Mouse (Mus musculus): ENCODE measurements around the gene Crb3.
A peak's percentile ranks its signal among the peaks of the same experiment; 100 is the strongest.

The Crb3 gene

DNA sequence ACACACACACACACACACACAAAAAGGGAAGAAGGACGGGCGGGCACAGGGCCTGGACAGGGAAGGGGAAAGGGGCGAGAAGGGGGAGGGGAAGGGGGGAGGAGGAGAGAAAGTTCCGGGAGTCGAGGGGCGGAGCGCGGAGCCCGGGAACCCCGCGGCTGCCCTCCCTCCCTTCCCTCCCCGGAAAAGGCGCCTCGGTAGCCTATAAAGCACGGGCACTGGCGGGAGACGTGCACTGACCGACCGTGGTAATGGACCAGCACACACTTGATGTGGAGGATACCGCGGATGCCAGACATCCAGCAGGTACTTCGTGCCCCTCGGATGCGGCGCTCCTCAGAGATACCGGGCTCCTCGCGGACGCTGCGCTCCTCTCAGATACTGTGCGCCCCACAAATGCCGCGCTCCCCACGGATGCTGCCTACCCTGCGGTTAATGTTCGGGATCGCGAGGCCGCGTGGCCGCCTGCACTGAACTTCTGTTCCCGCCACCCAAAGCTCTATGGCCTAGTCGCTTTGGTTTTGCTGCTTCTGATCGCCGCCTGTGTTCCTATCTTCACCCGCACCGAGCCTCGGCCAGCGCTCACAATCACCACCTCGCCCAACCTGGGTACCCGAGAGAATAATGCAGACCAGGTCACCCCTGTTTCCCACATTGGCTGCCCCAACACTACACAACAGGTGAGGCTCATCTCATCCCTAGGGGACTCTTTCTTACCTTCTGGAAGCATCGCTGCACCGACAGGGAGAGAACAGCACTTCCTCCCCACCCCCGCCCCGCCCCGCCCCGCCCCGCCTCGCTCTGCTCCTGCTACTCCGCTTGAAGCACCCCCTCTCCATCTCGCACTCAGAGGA lies 46.5 kb downstream of the Crb3 start, which contains the start of gene Tnfsf9:
Tnfsf9 (plus strand) TSS at position 145 of the 854 bp plus-strand sequence.
- DNase-seq (ENCODE audit: low spot score in 2 of 2), result no peak

- DNase-seq (ENCODE audit: low spot score in 2 of 2), result no peak
Observed at GRCm38 (mm10) chr17:57106035-57106368, 47.1 kb downstream of the Crb3 start.

GRCm38 (mm10) chr17:57107064-57107463 lies 48.2 kb downstream of the Crb3 start:
- no peak for DNase-seq (ENCODE audit: low spot score in 2 of 2)

- no peak for DNase-seq (ENCODE audit: low spot score in 2 of 2)
Observed at GRCm38 (mm10) chr17:57108040-57108665, 49.2 kb downstream of the Crb3 start.

DNA sequence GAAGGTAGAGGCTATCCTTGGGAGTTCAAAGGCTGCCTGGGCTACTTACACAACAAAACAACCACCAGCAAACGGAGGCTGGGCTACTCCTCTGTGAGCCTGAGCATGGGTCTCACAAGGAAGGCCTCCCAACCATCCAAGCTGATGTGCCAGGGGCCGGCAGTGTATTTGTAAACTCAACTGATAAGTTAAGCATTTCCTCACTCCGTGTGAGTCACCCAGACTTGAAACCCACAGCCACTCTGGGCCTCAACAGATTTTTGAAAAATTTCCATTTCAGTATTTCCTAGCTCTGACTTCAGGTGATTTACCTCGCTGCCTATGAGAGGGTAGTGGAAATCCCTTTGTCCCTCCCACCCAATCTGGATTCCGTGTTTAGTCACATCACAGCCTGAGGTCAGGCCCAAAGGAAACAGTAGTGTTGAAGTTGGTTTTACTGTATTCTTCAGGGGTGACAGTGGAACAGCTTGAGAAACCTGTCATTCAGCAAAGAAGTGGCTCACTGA lies 49.8 kb downstream of the Crb3 start:
- no peak for DNase-seq (ENCODE audit: low spot score in 2 of 2)

DNA sequence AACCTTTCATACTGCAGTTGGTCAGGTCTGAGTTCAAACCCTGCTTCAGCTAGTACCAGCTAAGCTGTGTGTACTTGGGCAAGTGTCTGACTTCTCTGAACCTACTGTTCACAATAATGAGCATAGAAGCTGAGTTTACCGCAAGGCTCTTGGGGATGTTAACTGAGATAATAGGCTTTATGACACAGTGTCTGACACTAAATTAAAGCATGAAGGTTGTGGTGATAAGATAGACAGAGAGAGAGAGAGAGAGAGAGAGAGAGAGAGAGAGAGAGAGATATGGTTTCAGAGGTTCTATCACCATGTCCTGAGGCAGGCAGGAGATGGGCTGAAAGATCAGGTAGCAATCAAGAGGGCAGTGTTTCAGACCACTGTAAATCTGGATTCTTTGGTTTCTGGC lies 51.1 kb downstream of the Crb3 start:
- DNase-seq (ENCODE audit: low spot score in 2 of 2), result no peak

DNA sequence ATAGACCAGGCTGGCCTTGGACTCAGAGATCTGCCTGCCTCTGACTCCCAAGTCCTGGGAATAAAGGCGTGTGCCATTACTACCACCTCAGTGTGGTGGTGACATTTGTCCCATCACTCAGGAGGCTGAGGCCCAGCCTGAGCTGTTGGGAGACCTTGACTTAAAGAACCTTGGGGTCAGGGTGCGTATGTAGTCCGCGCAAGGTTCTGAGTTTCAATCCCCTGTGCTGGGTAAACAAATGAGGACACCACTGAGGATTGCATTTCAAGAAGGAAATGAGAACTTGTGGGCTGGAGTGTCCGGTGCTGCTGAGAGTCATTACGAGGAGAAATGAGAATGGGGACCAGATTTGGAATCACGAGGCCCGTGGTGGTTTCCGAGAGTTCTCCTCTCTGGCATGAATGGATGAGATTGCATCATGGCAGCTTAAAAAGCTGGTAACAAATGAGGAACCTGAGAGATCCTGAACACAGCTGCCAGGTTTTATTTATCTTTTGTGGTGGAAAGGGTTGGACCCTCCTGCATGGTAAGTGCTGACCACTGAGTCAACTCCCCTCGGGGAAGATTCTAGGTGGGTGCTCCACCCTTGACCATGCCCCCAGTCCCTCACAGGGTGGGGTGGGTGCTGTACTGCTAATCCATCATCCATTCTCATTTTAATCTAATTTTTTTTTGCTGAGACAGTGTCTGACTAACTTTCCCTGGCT lies 54.0 kb downstream of the Crb3 start:
- DNase-seq (ENCODE audit: low spot score in 2 of 2), result peak in 1 of 2 experiments; percentile 20

Data from left cerebral cortex, adult 9 months (tissue).